Mouse (Mus musculus) heart, embryonic 16.5 days (tissue): ENCODE measurements around the gene Anxa4. TPM values are rescaled to one million over a fixed set of nuclear protein-coding genes. Genes with fewer than 3 reads are reported as not detected.

Source experiments
- ATAC-seq: fragments of 200-750 bp; cut with Nextera tagmentation; replicated peaks from 2 replicates; pipeline ENCODE4 v1.8.0; 2017; ENCODE audit warnings: moderate number of reproducible peaks; ENCODE audit not compliant: insufficient read depth, low FRiP score; ENCODE audit errors: extremely low read depth
- H3K27ac ChIP-seq: fragments of 300-500 bp; sonication (generic); 2 replicates; pipeline ENCODE4 v1.5.1; 2014; ENCODE audit warnings: mild to moderate bottlenecking, low read length, control low read depth, moderate library complexity
- H3K27me3 ChIP-seq: fragments of 300-500 bp; sonication (generic); 2 replicates; pipeline ENCODE4 v1.6.1; 2014; ENCODE audit warnings: low read length, mixed read lengths; ENCODE audit not compliant: control insufficient read depth, insufficient read depth
- H3K36me3 ChIP-seq: fragments of 300-500 bp; sonication (generic); 2 replicates; pipeline ENCODE4 v1.6.1; 2014; ENCODE audit not compliant: control insufficient read depth, insufficient read depth
- H3K4me1 ChIP-seq: fragments of 300-500 bp; sonication (generic); 2 replicates; pipeline ENCODE4 v1.6.1; 2014; ENCODE audit warnings: low read length, mixed read lengths; ENCODE audit not compliant: control insufficient read depth, insufficient read depth
- H3K4me2 ChIP-seq: fragments of 300-500 bp; sonication (generic); 2 replicates; pipeline ENCODE4 v1.6.1; 2014; ENCODE audit warnings: low read depth, mild to moderate bottlenecking, control low read depth, low read length
- H3K4me3 ChIP-seq: fragments of 300-500 bp; sonication (generic); 2 replicates; pipeline ENCODE4 v1.5.1; 2014; ENCODE audit warnings: mild to moderate bottlenecking, control low read depth, low read length
- H3K9ac ChIP-seq: fragments of 300-500 bp; sonication (generic); 2 replicates; pipeline ENCODE4 v1.6.1; 2014; ENCODE audit warnings: low read length, control low read depth
- H3K9me3 ChIP-seq: fragments of 300-500 bp; sonication (generic); replicated peaks from 2 replicates; pipeline ENCODE4 v1.6.1; 2016; ENCODE audit warnings: low read length; ENCODE audit not compliant: control insufficient read depth
- WGBS: fragments of 180-500 bp; shearing (Covaris S2); extraction: QIAGEN DNeasy Blood & Tissue Kit; methylation state at CpG from one replicate; pipeline ENCODE4 v1.1.7; 2014; 5-methylcytosine and 5-hydroxymethylcytosine counted together
- polyA plus RNA-seq: library from polyadenylated mRNA; unstranded; fragments of >200 nt; fragmentation: Nextera tagmentation; extraction: Ambion mirVana; gene quantifications from 2 replicates; pipeline ENCODE4 v1.2.1, GENCODE M21; 2015

Gene Anxa4
- polyA plus RNA-seq, 1 experiment from 2014 or later, result 32.7 TPM

DNA sequence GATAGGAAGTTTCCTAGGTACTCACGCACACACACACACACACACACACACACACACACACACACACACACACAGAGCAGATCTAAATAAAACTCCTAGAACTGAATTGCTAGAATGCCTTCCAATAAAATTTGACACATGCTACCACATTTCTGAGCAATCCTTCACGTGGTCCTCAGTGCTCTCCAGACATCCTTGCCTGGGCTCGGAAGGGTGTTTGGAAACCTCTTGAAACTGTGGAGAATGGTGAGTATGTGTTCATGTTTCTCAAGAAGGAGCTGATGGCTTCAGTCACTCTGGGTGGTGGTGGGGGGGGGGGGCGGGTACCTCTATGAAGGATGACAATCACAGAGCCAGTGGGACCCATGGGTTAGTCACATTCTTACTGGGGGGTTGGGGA is 5.1 kb downstream of the Anxa4 start:
- peaks cover 4% of the 10 kb centered on the region; the same call in 1 of the 2 replicates for H3K4me1 ChIP-seq
- H3K4me2 ChIP-seq, result no peak overlapping the region
- 82% methylated on average over 4 of the region's 4 CpGs for WGBS
- H3K9ac ChIP-seq, result no peak overlapping the region
- H3K4me3 ChIP-seq, result no peak overlapping the region
- H3K27me3 ChIP-seq, result peaks cover 7% of the 10 kb centered on the region
- no peaks in the 10 kb centered on the region for H3K9me3 ChIP-seq
- no peak for ATAC-seq
- no peaks in the 10 kb centered on the region for H3K36me3 ChIP-seq
- no peak overlapping the region for H3K27ac ChIP-seq

DNA sequence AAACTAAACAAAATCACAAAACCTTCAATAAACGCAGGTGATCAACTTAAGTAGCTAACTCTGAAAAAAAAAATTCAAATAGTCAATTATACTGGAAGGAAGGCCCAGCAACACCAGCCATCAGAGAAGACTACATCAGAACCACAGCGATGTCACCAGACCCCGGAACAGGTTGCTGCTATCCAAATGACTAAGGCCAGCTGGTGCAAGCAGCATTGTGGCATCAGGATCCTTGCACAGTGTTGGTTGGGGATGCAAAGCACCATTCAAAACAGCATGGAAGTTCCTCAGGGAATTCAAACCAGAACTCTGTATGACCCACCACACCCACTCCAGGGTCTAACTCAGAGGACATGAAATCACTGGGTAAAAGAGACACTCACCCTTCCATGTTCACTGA is 6.8 kb downstream of the Anxa4 start:
- Histone ChIP-seq H3K4me3 (no peak overlapping the region), H3K27me3 (no peaks in the 10 kb centered on the region), H3K27ac (no peak overlapping the region), H3K36me3 (no peaks in the 10 kb centered on the region), H3K4me2 (no peak overlapping the region), H3K4me1 (no peaks in the 10 kb centered on the region), H3K9me3 (no peaks in the 10 kb centered on the region), H3K9ac (no peak overlapping the region)
- WGBS, result 94% methylated on average over 3 of the region's 3 CpGs
- ATAC-seq, result no peak

DNA sequence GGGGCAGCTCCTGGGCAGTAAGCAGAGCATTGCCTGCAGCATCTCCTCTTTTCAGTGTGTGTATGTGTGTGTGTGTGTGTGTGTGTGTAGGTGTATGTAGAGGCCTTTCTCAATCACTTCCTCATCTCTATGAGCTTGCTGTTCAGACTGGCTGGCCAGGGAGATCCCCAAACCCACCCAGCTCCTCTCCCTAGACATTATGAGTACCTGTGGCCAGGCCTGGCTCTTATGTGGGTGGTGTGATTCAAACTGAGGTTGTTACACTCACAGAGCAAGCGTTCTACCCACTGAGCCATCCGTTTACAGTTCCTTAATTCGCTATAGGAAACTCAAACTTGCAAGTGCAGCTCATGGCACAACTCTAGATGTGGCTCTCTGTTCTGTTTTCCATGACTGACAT is 8.6 kb downstream of the Anxa4 start:
- WGBS, result 81% methylated on average over 3 of the region's 3 CpGs
- Histone ChIP-seq H3K27me3 (no peaks in the 10 kb centered on the region), H3K4me2 (no peak overlapping the region), H3K4me1 (no peaks in the 10 kb centered on the region), H3K9ac (no peak overlapping the region), H3K36me3 (no peaks in the 10 kb centered on the region), H3K9me3 (no peaks in the 10 kb centered on the region), H3K4me3 (no peak overlapping the region), H3K27ac (no peak overlapping the region)
- ATAC-seq, result no peak

DNA sequence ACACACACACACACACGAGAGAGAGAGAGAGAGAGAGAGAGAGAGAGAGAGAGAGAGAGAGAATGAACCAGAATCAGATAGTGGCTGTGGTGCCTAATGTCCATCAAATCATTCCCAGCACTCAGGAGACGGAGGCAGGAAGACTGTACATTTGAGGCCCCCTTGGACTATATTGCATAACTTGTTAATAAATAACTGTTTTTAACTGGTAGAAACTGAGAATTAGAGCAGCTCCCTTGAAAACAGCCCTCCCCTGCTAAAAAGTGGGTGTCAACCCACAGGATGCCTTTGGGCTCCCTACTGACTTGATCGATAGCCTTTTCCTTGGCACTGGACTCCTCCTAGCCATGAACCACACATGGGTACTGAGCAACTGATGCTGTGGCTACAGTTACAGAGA is 11.0 kb downstream of the Anxa4 start:
- H3K9me3 ChIP-seq, result no peaks in the 10 kb centered on the region
- H3K27me3 ChIP-seq, result no peaks in the 10 kb centered on the region
- H3K4me3 ChIP-seq, result no peak overlapping the region
- H3K27ac ChIP-seq, result no peak overlapping the region
- 90% methylated on average over 2 of the region's 3 CpGs for WGBS
- H3K4me2 ChIP-seq, result no peak overlapping the region
- ATAC-seq, result no peak
- H3K9ac ChIP-seq, result no peak overlapping the region
- no peaks in the 10 kb centered on the region for H3K4me1 ChIP-seq
- no peaks in the 10 kb centered on the region for H3K36me3 ChIP-seq

DNA sequence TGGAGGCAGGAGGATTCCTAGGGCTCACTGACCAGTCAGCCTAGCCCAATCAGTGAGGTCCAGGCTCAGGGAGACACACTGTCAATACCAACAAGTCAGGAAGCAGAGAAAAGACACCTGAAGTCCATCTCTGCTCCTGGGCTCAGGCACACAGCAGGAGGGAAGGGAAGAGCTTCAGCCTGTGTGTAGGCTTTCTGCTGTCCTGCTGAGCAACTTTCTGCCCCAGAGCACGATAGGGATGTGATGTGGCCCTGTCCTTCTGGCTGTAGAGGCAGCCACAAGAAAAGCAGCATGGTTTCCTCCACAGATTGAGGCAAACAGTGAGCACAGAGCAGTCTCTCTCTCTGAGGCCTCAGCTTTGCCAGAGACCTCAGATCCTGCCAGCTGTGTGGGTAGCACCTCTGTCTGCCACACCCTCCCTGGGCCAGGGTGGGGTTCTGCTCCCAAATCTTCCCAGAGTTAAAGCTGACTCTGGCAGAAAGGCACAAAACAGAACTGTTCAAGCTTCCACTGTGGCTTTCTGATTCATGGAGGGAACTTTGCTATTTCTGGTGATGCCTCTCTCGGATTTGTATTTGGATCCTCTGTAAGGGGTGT is 11.9 kb downstream of the Anxa4 start:
- no peak overlapping the region for H3K4me3 ChIP-seq
- 30% methylated on average over 2 of the region's 2 CpGs for WGBS

DNA sequence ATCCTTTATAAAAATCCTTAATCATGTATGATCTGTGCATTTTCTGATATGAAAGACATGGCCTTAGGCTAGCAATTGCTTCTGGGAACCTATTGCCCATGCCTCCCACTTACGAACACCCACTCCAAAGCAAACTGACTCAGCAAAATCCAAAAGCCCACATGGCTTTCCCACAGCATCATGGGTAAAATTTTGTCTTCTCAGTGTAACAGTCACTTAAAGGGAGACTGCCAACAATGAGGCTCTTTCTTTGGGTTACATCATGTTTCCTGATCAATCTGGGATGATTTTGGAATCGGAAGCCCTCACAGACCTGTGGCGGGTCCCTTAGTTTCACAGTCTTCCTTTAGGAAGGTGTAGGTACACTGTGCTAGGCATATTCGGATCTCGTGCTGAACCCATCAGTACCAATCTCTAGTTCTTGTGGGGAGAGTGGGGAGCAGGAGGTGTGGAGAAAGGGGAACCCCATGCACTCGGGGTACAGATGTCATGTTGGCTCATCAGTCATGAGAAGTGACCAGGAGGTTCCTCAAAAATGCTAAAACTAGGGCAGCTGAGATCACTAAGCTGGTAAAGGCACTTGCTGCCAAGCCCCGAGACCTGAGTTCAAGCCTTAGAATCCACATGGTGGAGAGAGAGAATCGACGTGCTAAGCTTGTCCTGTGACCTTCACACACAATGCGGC is 14.3 kb downstream of the Anxa4 start:
- no peak overlapping the region for H3K27ac ChIP-seq
- no peak for ATAC-seq
- no peak overlapping the region for H3K9ac ChIP-seq
- H3K4me3 ChIP-seq, result no peak overlapping the region
- WGBS, result 87% methylated on average over 10 of the region's 10 CpGs
- no peaks in the 10 kb centered on the region for H3K9me3 ChIP-seq
- H3K4me1 ChIP-seq, result peaks cover 13% of the 10 kb centered on the region
- H3K4me2 ChIP-seq, result no peak overlapping the region
- no peaks in the 10 kb centered on the region for H3K36me3 ChIP-seq
- no peaks in the 10 kb centered on the region for H3K27me3 ChIP-seq

More for the DNA sequence above, 11.9 kb downstream of the Anxa4 start:
- Histone ChIP-seq H3K36me3 (no peaks in the 10 kb centered on the region), H3K27ac (no peak overlapping the region), H3K4me1 (peaks cover 7% of the 10 kb centered on the region; the same call in 1 of the 2 replicates), H3K9me3 (no peaks in the 10 kb centered on the region), H3K4me2 (no peak overlapping the region), H3K9ac (no peak overlapping the region), H3K27me3 (no peaks in the 10 kb centered on the region)
- ATAC-seq, result no peak

DNA sequence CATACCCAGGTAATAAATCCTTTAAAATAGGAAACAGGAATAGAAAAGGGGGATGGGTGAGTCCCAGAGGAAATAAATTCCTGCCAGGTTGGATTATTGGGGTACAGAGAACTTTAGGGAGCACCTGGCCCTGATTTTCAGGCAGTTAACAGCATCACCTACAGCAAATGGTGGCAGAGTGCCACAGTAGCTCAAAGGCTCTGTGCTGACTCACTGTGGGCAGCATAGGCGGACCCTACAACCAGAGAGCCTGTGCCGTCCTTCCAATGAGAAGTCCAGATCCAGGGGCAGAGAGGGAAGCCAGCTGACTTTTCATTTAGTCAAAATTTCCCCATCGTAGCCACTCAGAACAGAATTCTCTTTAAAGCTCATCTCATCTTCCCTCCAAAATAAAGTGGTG is 16.2 kb downstream of the Anxa4 start:
- Histone ChIP-seq H3K4me1 (peaks cover 13% of the 10 kb centered on the region), H3K9me3 (no peaks in the 10 kb centered on the region), H3K36me3 (no peaks in the 10 kb centered on the region), H3K4me3 (no peak overlapping the region), H3K9ac (no peak overlapping the region), H3K27ac (no peak overlapping the region), H3K27me3 (no peaks in the 10 kb centered on the region), H3K4me2 (no peak overlapping the region)
- 81% methylated on average over 3 of the region's 3 CpGs for WGBS
- no peak for ATAC-seq

DNA sequence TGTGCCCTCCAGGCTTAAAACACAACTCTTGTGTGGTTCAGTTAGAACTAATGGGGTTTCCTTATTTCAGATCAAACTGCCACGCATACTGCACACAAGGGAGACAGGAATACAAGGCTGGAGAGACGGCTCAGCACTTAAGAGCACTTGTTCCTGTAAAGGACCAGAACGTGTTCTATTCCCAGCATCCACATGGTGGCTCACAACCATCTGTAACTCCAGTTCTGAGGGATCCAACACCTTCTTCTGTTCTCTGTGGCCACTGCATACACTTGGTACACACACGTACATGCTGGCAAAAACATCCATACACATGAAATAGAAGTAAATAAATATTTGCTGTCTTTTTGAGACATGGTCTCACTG is 16.7 kb downstream of the Anxa4 start:
- Histone ChIP-seq H3K27me3 (no peaks in the 10 kb centered on the region), H3K4me3 (no peak overlapping the region), H3K4me2 (no peak overlapping the region; the same call in 1 of the 2 replicates), H3K36me3 (no peaks in the 10 kb centered on the region), H3K27ac (peak overlapping the region; percentile 67), H3K9ac (no peak overlapping the region), H3K4me1 (peaks cover 13% of the 10 kb centered on the region), H3K9me3 (no peaks in the 10 kb centered on the region)
- 34% methylated on average over 4 of the region's 4 CpGs for WGBS
- no peak; the same call in 1 of the 2 replicates for ATAC-seq

DNA sequence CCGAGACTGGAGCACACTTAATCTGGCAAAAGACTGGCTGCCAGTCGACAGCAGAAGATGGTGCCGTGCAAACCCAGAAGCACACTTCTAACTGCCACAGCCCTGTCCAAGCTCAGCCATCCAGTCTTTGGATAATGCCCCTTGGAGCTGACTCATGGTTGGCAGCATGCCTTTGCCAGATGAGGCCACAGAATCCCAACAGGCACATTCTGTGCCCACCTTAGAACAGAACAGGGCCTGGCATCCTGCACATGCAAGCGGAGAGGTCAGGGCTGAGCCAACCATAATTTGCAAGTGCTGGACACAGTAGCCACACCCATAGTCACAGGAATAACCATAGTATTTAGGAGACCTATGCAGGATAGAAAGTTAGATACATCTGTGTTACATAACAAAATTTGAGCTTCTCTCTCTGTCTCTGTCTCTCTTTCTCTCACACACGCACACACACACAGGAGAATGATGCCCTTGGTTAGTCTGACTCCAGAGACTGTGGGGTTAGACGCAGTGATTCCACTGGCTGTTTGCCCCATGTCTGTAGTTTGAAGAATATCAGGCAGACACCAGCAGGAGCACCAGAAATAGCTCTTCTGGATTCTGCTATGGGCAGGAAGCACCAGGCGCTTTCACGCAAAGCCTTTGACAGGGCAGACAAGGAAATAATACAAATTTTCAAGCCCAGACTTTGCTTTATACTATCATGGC is 17.2 kb downstream of the Anxa4 start:
- peaks cover 13% of the 10 kb centered on the region for H3K4me1 ChIP-seq
- H3K27me3 ChIP-seq, result no peaks in the 10 kb centered on the region
- H3K9me3 ChIP-seq, result no peaks in the 10 kb centered on the region
- H3K27ac ChIP-seq, result peak overlapping the region; percentile 67
- H3K4me2 ChIP-seq, result no peak overlapping the region; the same call in 1 of the 2 replicates
- ATAC-seq, result no peak; the same call in 1 of the 2 replicates
- H3K36me3 ChIP-seq, result no peaks in the 10 kb centered on the region
- H3K4me3 ChIP-seq, result no peak overlapping the region
- 56% methylated on average over 8 of the region's 8 CpGs for WGBS
- H3K9ac ChIP-seq, result no peak overlapping the region
